Mouse (Mus musculus) heart, postnatal 36 days (tissue): Measurements from ENCODE around the gene B130006D01Rik. TPM values are rescaled to one million over a fixed set of nuclear protein-coding genes. Genes with fewer than 3 reads are reported as not detected.

Experiments
- DNase-seq, 2 experiments: peaks; one replicate each; pipeline ENCODE4 v3.0.0; 2021 to 2022
- intact Hi-C: fragments of 180-260 bp; cut with DNase I; formaldehyde crosslinking; loops from one replicate; pipeline ENCODE4 v1.15.1; 2025
- total RNA-seq, 2 experiments: library from RNA; stranded (reverse); gene quantifications; 2 replicates each; pipeline ENCODE4 v1.2.3; 2021

Gene B130006D01Rik
- under 1 TPM; 0.22 to 0.46 TPM for total RNA-seq

DNA sequence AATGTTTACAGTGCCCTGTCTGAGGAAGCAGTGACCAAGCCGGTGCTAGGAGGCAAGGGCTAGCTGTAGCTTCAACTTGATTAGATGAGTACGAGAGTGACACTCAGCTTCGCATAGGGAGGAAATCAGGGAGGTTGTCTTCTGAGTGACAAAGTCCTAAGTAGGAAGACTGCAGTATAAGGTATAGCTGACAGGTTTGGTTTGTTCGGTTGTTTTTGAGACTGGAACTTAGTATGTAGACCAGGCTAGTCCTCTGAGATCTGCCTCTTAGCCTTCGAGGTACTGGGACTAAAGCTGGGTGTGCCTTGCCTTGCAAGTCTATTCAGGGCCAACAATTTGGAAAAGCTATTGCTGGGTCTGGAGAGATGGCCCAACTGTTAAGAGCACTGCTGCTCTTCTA lies at the start of gene B130006D01Rik:
B130006D01Rik (plus strand) TSS at position 301 of the 400 bp plus-strand sequence.
- no peak for DNase-seq
- intact Hi-C loops: no loop called here

DNA sequence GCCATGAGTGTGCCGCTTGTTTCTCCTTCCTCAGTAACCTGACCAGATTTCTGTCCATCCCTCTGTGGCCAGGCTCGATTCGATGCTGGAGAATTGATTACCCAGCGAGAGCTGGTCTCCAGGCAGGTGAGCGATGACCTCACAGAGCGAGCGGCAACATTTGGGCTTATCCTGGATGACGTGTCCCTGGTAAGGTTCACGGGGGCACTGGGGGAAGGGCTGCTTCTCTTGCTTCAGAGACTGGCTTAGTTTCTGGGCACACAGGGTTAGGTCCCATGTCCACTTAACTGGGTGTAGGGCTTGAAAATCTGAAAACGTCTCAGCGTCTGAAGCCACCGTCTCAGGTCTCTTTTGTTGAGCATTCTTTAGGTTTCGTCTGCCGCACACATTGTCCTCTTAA lies 47.9 kb upstream of the B130006D01Rik start:
- DNase-seq: no peak
- intact Hi-C loops: no loop called here

DNA sequence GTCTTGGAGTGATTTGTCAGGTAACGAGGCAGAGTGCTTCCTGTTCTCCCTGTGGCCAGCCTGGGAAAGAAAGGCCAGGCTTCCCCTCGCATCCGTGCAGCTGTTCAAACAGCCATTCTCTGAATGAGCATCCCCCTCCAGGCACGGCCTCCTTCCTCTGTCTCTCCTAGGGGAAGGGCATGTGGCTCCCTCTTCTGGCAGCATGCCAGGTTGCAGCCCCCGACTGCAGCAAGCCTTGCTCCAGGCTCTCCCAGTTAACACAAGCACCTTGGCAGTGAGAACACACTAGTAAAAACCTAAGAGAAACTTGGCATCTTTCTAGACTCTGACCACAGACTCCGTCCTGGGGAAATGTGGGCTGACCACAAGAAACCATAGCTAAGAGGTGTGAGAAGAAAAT lies 47.1 kb upstream of the B130006D01Rik start:
- DNase-seq: peak; percentile 20 to 30
- intact Hi-C loops: no loop called here

DNA sequence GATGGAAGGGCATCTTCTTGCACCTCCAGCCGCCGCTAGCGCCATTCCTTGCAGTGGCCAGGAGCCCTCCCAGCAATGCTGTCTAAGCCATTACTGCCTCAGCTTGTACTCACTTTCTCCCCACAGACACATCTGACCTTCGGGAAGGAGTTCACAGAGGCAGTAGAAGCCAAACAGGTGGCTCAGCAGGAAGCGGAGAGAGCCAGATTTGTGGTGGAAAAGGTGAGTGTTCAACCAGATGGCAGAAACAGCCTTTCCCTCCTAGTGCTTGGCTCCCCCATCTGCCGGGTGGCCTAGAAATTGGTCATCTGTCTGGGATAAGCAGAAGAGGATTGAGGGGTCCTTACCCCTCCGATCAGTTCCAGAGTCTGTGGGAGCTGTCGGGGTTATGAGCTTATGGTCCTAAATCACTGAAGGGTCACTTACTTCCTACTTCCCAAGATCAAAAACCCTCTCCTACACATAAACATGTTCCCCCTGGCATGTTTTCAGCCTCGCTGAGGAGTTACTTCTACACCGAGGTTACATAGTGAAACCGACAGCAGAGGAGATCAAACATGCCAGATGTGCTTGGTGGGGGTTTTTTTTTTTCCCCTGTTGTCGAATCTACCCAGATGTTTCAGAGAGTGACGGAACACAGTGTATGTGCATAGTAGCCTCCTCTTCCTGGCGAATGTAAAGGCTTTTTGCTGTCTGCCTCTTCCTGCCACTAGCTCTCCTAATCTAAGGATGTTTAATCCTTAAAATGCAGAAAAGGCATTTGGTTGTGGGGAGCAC lies 45.3 kb upstream of the B130006D01Rik start:
- intact Hi-C loops: no loop called here

DNA sequence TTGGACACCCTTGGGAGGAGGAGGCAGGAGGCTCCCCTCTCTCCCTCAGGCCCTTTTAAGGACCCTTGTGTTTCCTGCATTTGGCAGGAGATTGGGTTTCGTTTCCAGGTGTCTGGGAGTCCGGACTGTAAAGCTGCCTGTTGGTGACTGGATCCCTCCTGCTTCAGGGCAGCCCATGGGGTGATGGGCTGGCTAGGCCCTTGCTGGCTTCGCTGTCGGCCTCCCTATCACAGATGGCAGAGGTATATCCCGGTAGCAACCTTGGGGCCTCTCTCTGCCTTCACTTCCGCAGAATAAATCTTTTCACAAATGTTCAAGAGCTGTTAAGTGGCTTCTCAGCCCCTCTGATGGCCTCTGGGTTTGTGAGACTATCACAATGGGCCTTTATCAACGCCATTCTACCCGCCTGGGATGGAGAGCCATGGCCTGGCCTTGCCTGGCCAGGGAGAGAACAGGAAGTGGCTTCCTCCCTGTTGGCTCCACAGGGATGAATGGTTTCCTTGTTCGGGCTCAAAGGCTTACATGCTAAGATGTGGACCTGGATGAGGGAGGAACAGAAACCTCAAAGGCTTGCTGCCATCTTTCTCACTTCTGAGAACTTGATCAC lies 41.3 kb upstream of the B130006D01Rik start:
- intact Hi-C loops: no loop called here
- no peak for DNase-seq

More for the DNA sequence above, 45.3 kb upstream of the B130006D01Rik start:
- DNase-seq: no peak

DNA sequence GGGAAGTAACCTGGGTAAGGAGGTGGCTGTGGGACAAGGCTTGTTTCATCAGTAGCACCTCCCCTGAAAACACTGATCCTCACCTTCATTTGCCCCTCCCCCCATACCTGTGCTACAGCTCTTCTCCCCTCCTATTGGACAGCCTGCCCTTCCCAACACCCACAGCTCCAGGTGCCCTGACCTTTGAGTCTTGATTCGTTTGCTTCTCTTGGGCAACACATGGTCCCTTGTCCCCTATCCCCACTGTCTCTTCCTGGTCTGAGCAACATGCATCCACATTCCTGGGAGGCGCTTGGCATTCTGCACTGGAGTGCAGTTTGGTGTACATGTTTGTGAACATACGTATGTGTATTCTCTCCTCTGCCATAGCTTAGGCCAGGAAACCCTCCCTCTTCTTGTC lies 40.4 kb upstream of the B130006D01Rik start:
- intact Hi-C loops: no loop called here
- DNase-seq: no peak

DNA sequence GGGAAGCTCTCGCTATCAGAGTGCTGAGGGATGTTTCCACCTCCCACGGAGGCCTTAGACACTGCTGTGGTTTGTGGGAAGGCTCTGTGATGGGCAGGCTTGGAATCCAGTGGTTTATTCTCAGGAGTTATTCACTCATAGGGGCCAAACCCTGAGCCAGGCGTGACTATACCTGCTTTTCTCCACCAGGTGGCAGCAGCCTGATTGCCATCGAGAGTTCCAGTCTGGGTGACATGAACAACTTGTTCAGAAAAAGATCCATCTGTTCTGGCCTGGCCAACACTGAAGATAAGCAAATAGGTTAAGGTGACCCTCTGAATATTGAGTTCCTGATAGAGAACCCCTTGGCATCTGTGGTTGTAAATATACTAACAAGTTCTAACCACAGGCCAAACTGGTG lies 37.4 kb upstream of the B130006D01Rik start:
- intact Hi-C loops: loop anchor here (1.0 to 5.0 kb wide), 2 partner anchors 65 to 166 kb away; no protein-coding TSS in a partner anchor
- peak; percentile 76 to 78 for DNase-seq

DNA sequence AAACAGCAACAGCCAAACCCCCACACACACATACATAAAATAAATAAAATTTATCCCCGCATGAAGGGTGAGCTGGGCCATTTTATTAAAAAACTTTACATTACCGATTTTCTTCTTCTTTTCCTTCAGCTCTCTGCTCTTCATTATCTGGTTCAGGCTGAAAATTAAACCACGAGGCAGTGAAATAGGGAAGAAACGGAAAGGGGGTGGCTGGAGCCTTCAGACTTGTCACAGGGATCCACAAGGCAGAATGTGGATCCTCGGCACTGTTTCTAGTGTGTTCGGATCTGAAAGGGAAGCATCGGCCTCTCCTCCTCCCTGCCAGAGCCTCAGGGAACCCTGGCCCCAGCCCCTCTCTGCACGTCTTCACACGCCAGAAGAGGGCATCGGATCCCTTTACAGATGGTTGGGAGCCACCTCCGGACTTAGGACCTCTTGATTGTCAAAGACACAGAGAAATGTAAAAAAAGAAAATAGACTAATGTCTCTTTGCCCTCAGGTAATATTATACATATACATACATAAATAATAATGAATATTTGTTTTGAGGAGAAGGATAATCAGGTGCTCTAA lies 36.2 kb upstream of the B130006D01Rik start:
- DNase-seq: no peak
- intact Hi-C loops: loop anchor here (5.0 kb wide), 1 partner anchor 165 kb away; no protein-coding TSS in a partner anchor

DNA sequence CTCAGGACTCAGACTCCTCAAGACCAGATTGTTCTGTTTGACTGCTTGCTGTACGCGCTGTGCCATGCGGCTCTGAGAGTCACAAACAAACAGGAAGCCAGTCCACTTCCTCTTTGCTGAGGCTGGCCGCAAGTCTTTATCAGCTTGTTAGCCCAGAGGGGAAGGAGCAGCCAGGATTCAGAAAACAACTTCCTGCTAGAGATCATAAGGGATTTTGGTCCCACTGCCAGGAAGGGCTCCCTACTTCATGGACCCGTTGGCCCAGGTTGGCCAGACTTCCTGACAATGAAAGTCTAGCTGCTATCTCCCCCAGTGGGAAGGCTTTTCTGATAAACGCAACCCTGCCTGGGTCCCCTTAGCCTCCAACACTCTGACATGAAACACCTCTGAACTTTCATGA lies 34.9 kb upstream of the B130006D01Rik start:
- peak; percentile 61 to 67 for DNase-seq
- intact Hi-C loops: loop anchor here (1.0 to 5.0 kb wide), 2 partner anchors 21 to 164 kb away; no protein-coding TSS in a partner anchor

DNA sequence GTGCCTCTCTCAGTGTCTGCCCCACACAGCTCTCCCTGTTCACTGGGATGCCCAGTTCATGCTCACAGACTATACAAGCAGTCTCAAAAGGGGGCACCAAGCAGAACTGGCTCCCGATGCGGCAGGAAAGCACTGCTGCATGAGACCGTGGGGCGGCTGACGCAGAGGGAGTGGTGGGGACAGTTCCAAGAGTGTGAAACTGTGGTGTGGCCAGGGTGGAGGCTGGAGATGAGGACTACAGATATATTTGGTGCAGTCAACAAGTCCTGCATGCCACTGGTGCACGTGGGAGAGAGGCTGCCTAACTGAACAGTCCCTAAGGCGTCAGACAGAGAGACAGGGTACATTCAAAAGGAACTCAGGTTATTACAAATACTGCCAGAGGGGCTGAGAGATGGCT lies 34.4 kb upstream of the B130006D01Rik start:
- intact Hi-C loops: loop anchor here (1.0 to 5.0 kb wide), 2 partner anchors 20 to 163 kb away; no protein-coding TSS in a partner anchor
- DNase-seq: peak in 1 of 2 experiments; percentile 43

DNA sequence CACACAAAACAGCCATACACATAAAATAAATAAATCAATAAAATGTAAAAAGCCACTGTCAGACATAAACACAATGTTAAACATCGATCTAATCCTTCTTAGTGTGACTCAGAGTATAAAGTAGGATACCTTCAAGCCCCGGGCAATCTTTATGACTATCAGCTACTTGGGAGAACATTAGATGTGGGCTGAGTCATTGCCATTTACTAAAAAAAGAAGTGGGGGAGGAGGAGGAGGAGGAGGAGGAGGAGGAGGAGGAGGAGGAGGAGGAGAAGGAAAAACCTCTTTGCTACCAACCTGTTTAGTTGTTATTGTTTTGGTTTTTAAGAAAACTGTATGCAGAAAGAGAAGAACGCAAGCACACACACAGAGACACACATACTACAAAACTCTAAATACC lies 33.8 kb upstream of the B130006D01Rik start:
- no peak for DNase-seq
- intact Hi-C loops: loop anchor here (5.0 kb wide), 1 partner anchor 163 kb away; no protein-coding TSS in a partner anchor

DNA sequence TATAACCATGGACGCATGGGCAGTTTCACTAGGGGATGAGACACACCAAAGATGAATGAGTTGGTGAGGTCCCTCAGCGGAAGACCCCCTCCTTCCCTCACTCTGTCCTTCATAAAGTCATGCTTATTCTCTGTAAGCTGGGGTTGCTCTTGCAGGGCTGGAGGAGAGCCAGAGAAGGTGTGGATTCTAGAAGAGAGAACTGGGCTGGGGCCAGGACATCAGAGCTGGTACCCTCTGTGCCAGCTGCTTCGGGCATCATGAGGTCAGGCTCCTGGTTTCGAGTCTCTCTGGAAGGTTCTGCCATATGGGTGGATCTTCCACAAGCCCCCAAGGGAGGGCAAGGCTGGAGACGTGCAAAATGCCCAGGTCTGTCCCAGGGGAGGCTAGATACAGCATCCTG lies 24.8 kb upstream of the B130006D01Rik start:
- no peak for DNase-seq
- intact Hi-C loops: no loop called here

DNA sequence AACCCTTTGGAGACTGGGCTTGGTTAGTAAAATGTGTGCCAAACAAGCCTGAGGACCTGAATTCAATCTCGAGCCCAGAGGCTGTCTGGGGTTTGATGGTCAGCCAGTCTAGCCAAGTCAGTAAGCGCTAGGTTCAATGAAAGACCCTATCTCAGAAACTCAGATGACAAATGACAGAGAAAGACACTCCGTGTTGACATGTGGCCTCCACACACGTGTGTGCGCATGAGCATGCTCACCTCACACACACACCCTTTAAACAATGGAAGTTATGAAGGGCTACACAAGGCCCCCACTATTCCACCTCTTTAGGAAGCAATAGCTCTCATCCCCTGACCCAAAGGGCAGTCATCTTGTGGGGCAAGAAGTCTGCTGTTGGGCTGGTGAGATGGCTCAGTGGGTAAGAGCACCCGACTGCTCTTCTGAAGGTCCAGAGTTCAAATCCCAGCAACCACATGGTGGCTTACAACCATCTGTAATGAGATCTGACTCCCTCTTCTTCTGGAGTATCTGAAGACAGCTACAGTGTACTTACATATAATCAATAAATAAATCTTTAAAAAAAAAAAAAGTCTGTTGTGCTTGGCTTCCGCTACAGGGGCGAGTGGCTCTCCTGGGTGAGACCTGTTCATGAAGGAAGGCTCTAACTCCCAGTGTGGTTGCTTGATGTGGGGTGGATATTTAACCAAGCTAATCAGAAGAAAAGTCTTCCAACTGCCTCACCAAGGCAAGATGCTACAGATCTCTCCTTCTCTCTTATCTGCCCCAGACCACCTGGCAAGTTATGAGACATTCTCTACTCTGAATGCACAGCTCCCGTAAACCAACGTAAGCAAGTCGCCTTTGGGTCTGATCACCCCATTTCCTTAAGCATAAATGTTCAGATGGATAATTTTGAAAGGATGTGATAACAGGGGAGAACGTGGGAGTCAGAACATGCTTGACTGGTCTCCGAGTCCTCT lies 22.3 kb upstream of the B130006D01Rik start:
- intact Hi-C loops: no loop called here
- DNase-seq: no peak

DNA sequence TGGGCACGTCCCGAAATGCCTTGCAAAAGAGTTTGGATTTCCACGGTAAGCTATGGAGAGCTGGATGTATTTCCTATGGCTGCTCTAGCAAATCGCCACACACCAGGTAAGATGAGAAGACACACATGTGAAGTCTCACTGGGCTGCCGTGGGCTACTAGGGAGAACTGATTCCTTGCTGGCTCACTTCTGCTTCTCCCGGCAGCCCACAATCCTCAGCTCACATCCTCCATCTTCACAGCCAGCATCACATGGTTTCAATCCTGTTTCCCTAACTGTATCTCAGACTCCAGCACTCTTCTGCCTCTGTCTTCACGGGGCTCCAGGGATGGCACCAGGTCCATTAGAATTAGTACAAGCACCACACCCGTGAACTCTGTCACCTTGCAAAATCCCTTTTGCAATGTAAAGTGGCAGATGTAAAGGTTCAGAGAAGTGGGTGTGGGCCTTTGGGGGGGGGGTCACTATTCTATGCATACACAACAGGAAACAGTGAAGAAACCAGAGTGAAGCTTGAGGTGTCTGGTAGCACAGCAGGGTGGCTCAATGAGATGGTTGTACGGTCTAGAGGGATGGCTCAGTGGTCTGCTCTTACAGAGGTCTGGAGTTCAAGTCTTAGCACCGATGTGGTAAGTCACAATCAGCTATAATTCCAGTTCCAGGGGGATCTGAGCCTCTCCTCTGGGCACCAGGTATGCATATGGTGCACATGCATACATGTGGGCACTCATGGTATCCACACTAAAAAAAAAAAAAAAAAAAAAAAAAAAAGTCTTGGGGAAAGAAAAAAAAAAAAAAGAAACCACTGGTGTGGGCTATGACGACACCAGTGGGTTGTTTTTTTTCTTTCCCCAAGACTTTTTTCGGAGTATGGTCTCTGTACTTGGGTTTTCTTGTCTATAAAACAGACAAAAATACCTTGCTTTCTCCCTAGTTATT lies 19.1 kb upstream of the B130006D01Rik start:
- no peak for DNase-seq
- intact Hi-C loops: no loop called here

DNA sequence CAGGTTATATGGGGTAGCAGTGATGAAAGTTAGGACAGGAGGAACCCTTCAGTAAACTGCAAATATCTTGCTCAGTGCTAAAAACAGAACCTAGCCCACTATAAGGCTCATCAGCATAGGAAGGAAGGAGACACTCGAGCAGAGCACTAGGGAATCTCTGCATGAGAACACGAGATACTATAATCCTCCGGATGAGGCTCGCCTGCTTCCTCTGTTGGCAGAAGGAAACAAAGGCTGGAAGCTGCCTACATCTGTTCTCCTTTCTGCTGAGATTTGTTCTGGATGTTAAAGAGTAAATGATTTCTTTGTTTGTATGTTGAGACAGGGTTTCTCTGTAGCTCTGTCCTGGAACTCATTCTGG lies 18.4 kb upstream of the B130006D01Rik start:
- intact Hi-C loops: no loop called here
- no peak for DNase-seq

DNA sequence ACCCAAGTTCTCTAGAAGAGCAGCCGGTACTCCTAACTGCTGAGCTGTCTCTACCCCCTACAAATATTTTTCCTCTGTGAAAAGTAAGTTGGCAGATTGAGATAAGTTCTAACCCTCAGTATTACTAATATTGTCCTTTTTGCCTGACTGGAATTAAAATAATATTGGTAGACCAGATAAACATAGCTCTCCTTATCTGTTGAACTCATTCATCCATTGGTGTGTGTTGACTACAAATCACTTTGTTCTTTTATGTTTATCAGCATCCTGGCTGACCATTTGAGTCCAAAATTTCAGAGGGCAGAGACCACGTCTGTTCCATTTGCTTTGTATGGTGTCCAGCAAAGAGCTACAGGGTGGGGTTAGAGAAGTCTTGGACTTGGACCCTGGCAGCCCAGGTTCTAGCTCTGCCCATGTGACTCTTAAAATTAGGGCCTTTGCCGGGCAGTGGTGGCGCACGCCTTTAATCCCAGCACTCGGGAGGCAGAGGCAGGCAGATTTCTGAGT lies 13.8 kb upstream of the B130006D01Rik start:
- intact Hi-C loops: loop anchor here (1.0 to 5.0 kb wide), 2 partner anchors 21 to 113 kb away; partner anchors contain the start of gene Phospho1
- DNase-seq: no peak

DNA sequence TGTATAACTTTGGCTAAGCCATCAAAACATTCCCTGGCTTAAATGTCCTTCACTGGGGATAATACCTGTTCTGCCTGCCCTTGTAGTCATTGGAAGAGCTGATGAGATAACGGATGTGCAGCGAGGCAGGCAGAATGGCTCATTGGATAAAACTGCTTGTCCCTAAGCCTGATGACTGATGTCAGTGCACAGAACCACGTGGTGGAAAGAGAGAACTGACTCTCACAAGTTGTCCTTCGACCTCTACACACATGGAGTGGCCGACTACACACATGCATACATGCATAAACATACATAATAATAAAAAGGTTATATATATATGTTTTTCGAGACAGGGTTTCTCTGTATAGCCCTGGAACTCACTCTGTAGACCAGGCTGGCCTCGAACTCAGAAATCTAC lies 12.9 kb upstream of the B130006D01Rik start:
- no peak for DNase-seq
- intact Hi-C loops: loop anchor here (5.0 kb wide), 1 partner anchor 112 kb away; the partner anchor contains the start of gene Phospho1

DNA sequence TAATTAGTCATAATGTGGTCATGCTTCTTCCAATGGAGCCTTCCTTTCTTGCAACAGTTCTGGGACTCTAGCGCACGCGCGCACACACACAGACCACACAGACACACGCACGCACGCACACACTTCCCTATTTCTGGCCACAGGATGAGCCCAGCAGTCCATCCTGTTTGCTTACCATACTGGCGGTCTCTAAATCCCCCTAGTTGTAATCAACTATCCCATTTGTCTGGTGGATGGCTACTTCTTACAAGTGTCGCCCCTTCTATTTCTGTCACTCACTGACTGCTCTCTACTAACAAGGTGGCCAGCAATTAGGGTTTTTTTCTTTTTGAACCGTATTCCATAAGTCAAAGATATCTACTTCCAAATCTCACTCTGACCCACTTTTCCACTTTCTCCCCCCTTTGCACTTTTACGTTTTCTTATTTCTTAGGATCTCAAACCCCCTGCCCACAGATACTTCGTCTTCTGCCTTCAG lies 11.3 kb upstream of the B130006D01Rik start:
- intact Hi-C loops: loop anchor here (2.0 to 5.0 kb wide), 2 partner anchors 39 to 110 kb away; partner anchors contain the start of gene Phospho1
- peak in 1 of 2 experiments; percentile 35 for DNase-seq
